Mouse (Mus musculus) embryonic facial prominence, embryonic 14.5 days (tissue): ENCODE results near the gene Ppcdc. TPM values are rescaled to one million over a fixed set of nuclear protein-coding genes. Genes with fewer than 3 reads are reported as not detected.

ENCODE experiments used
- ATAC-seq: fragments of 200-750 bp; cut with Nextera tagmentation; 2 replicates; pipeline ENCODE4 v1.8.0; 2017; ENCODE audit warnings: low read depth, moderate number of reproducible peaks, moderate TSS enrichment
- DNase-seq: peaks from one replicate; pipeline ENCODE4 v3.0.0-alpha.2; 2015; ENCODE audit warnings: low spot score
- H3K27ac ChIP-seq: fragments of 300-500 bp; sonication (generic); replicated peaks from 2 replicates; pipeline ENCODE4 v1.5.1; 2014; ENCODE audit warnings: low read depth, mild to moderate bottlenecking, low read length, moderate library complexity
- H3K27me3 ChIP-seq: fragments of 300-500 bp; sonication (generic); replicated peaks from 2 replicates; pipeline ENCODE4 v1.6.1; 2014; ENCODE audit warnings: low read length; ENCODE audit not compliant: control insufficient read depth, insufficient read depth
- H3K36me3 ChIP-seq: fragments of 300-500 bp; sonication (generic); 2 replicates; pipeline ENCODE4 v1.6.1; 2014; ENCODE audit warnings: low read length, mixed read lengths; ENCODE audit not compliant: control insufficient read depth, insufficient read depth
- H3K4me1 ChIP-seq: fragments of 300-500 bp; sonication (generic); 2 replicates; pipeline ENCODE4 v1.6.1; 2014; ENCODE audit warnings: antibody characterized with exemption, low read length; ENCODE audit not compliant: control insufficient read depth, insufficient read depth
- H3K4me2 ChIP-seq: fragments of 300-500 bp; sonication (generic); 2 replicates; pipeline ENCODE4 v1.6.1; 2014; ENCODE audit warnings: low read depth, mild to moderate bottlenecking, low read length, moderate library complexity, mixed read lengths
- H3K4me3 ChIP-seq: fragments of 300-500 bp; sonication (generic); 2 replicates; pipeline ENCODE4 v1.5.1; 2014; ENCODE audit warnings: low read depth, mild to moderate bottlenecking, low read length
- H3K9ac ChIP-seq: fragments of 300-500 bp; sonication (generic); 2 replicates; pipeline ENCODE4 v1.6.1; 2014; ENCODE audit warnings: low read depth, mild to moderate bottlenecking, low read length, moderate library complexity, mixed read lengths
- H3K9me3 ChIP-seq: fragments of 300-500 bp; sonication (generic); 2 replicates; pipeline ENCODE4 v1.6.1; 2016; ENCODE audit warnings: low read length; ENCODE audit not compliant: control insufficient read depth
- WGBS: fragments of 180-500 bp; shearing (Covaris S2); extraction: QIAGEN DNeasy Blood & Tissue Kit; methylation state at CpG from one replicate; pipeline ENCODE4 v1.1.7; 2014; 5-methylcytosine and 5-hydroxymethylcytosine counted together
- polyA plus RNA-seq: library from polyadenylated mRNA; unstranded; fragments of >200 nt; fragmentation: Nextera tagmentation; extraction: Ambion mirVana; gene quantifications from 2 replicates; pipeline ENCODE4 v1.2.1, GENCODE M21; 2014

The Ppcdc gene
- polyA plus RNA-seq, 1 experiment from 2014 or later = 20.2 TPM

GRCm38 (mm10) chr9:57459707-57460106 lies 19.8 kb upstream of the Ppcdc start:
- no peak for DNase-seq

DNA sequence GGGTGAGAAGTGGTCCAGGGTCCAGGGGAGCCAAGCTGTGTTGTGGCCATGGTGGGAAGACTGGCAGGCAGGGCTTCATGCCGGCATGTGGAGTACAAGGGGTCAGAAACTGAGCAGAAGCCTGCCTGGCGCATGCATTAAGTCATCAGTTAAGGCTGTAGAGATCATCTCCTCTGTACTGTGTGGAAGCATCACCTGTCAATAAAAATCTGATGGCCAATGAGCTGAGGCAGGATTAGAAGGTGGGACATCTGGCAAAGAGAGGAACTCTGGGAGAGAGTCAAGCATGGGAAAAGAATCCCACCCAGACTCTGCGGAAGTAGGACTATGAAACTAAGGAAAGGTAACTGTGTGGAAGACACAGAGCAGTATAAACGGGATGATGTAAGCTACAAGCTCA lies 13.6 kb upstream of the Ppcdc start:
- DNase-seq = no peak
- Histone ChIP-seq H3K36me3 (0 out of 2 replicates have a peak, but pooled peaks cover 4% of the 10 kb centered on the region), H3K4me2 (no peak overlapping the region), H3K9ac (no peak overlapping the region), H3K9me3 (no peaks in the 10 kb centered on the region), H3K4me1 (no peaks in the 10 kb centered on the region), H3K4me3 (no peak overlapping the region), H3K27me3 (no peaks in the 10 kb centered on the region), H3K27ac (no peak overlapping the region)
- 88% methylated on average over 4 of the region's 4 CpGs for WGBS
- ATAC-seq = no peak

More at GRCm38 (mm10) chr9:57459707-57460106, 19.8 kb upstream of the Ppcdc start:
- Histone ChIP-seq H3K4me3 (no peak overlapping the region), H3K36me3 (no peaks in the 10 kb centered on the region), H3K4me2 (no peak overlapping the region), H3K4me1 (no peaks in the 10 kb centered on the region), H3K9me3 (0 out of 2 replicates have a peak, but pooled peaks cover 5% of the 10 kb centered on the region), H3K27me3 (no peaks in the 10 kb centered on the region), H3K27ac (no peak overlapping the region), H3K9ac (no peak overlapping the region)
- ATAC-seq = no peak
- 97% methylated on average over 2 of the region's 2 CpGs for WGBS

GRCm38 (mm10) chr9:57452624-57453462 lies 12.9 kb upstream of the Ppcdc start:
- H3K4me1 ChIP-seq = no peaks in the 10 kb centered on the region
- no peaks in the 10 kb centered on the region for H3K9me3 ChIP-seq
- no peak for DNase-seq
- H3K4me2 ChIP-seq = no peak overlapping the region
- H3K27me3 ChIP-seq = no peaks in the 10 kb centered on the region
- no peak overlapping the region for H3K27ac ChIP-seq
- no peak overlapping the region for H3K9ac ChIP-seq
- no peak overlapping the region for H3K4me3 ChIP-seq
- ATAC-seq = no peak
- WGBS = 78% methylated on average over 8 of the region's 8 CpGs
- H3K36me3 ChIP-seq = 0 out of 2 replicates have a peak, but pooled peaks cover 4% of the 10 kb centered on the region

GRCm38 (mm10) chr9:57449715-57450114 lies 9.8 kb upstream of the Ppcdc start:
- WGBS = 63% methylated on average over 1 of the region's 1 CpGs
- H3K27ac ChIP-seq = no peak overlapping the region

DNA sequence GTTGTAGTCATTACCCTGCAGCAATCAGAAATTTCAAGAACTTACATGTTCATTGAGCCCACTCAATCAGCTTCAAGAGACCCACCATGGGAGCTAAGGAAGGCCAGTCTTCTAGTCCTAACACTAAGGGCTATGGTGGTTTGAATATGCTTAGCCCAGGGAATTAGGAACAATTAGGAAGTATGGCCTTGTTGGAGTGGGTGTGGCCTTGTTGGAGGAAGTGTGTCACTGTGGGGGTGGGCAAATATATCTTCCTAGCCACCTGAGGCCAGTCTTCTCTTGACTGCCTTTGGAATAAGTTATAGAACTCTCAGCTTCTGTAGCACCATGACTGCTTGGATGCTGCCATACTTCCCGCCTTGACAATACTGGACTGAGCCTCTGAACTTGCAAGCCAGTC lies 696 bp upstream of the Ppcdc start:
- H3K27me3 ChIP-seq = no peaks in the 10 kb centered on the region
- no peaks in the 10 kb centered on the region for H3K9me3 ChIP-seq
- no peak overlapping the region for H3K4me3 ChIP-seq
- H3K36me3 ChIP-seq = no peaks in the 10 kb centered on the region
- no peak for ATAC-seq
- no peak overlapping the region for H3K27ac ChIP-seq
- 87% methylated on average over 1 of the region's 1 CpGs for WGBS
- no peak overlapping the region for H3K9ac ChIP-seq
- H3K4me2 ChIP-seq = no peak overlapping the region
- H3K4me1 ChIP-seq = 0 out of 2 replicates have a peak, but pooled peaks cover 5% of the 10 kb centered on the region
- no peak for DNase-seq

More at GRCm38 (mm10) chr9:57449715-57450114, 9.8 kb upstream of the Ppcdc start:
- no peaks in the 10 kb centered on the region for H3K9me3 ChIP-seq
- no peaks in the 10 kb centered on the region for H3K4me1 ChIP-seq
- 0 out of 2 replicates have a peak, but pooled peaks cover 4% of the 10 kb centered on the region for H3K36me3 ChIP-seq
- no peaks in the 10 kb centered on the region for H3K27me3 ChIP-seq
- no peak overlapping the region for H3K9ac ChIP-seq
- H3K4me3 ChIP-seq = no peak overlapping the region
- DNase-seq (no peak), ATAC-seq (no peak)
- no peak overlapping the region for H3K4me2 ChIP-seq

DNA sequence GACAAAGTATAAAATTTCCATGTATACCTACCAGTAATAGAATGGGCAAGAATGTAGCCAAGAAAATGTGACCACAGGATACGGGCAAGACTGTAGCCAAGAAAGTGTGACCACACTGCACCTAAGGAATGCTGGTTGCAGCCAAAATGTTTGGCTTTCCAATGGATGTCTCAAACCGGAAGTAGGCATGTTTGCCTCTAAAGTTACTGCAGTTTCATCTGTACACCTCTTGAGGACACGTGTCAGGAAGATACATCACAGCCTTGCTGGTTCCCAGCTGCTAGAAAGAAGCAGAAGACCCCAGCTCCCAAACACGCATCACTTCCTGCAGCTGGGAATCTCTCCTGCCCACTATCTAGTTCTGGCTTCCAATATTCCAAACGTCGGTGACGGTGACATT lies 841 bp downstream of the Ppcdc start:
- WGBS = 40% methylated on average over 7 of the region's 7 CpGs
- DNase-seq = peak; percentile 29
- Histone ChIP-seq H3K27ac (peak overlapping the region; percentile 71), H3K9ac (peak overlapping the region; percentile 74), H3K27me3 (no peaks in the 10 kb centered on the region), H3K4me3 (peak overlapping the region; percentile 51), H3K36me3 (no peaks in the 10 kb centered on the region), H3K4me1 (0 out of 2 replicates have a peak, but pooled peaks cover 5% of the 10 kb centered on the region), H3K4me2 (peak overlapping the region; percentile 69), H3K9me3 (no peaks in the 10 kb centered on the region)
- no peak for ATAC-seq

DNA sequence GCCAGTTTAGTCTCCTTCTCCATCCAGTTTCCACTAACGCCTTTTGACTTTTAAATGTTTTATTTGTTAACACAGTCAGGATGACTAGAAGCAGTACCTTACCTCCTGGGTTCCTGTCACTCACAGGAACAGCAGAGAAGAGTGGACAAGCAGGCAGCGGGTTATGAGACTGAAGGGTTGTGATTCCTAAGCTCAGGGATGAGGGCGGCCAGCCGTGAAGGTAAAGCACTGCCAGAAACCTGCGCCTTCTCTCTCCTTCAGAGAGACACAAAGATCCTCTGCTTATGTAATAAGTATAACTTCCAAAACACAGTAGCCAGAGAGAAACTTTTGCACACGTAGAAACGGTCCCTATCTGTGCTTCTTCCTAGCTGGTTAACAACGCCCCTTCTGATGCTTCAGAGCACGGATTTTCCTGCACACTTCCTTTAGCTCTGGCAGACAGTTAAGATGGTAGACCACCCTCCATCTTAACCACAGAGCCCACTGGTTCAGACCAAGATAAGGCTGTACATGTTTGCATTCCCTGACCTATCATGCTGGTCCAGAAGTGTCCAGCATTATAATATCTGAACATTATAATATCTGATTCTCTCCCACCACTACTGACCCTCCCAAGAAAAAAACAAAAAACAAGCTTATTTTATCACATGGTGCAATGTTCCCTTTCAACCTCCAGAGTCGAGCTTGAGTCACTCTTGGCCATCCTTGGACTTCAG lies 1.9 kb downstream of the Ppcdc start:
- no peaks in the 10 kb centered on the region for H3K9me3 ChIP-seq
- peaks cover 11% of the 10 kb centered on the region for H3K4me1 ChIP-seq
- H3K27me3 ChIP-seq = no peaks in the 10 kb centered on the region
- no peak overlapping the region; the same call in 1 of the 2 replicates for H3K9ac ChIP-seq
- H3K4me2 ChIP-seq = no peak overlapping the region
- no peak overlapping the region for H3K4me3 ChIP-seq
- no peaks in the 10 kb centered on the region for H3K36me3 ChIP-seq
- DNase-seq (no peak), ATAC-seq (no peak)
- WGBS = 78% methylated on average over 10 of the region's 10 CpGs
- no peak overlapping the region for H3K27ac ChIP-seq

DNA sequence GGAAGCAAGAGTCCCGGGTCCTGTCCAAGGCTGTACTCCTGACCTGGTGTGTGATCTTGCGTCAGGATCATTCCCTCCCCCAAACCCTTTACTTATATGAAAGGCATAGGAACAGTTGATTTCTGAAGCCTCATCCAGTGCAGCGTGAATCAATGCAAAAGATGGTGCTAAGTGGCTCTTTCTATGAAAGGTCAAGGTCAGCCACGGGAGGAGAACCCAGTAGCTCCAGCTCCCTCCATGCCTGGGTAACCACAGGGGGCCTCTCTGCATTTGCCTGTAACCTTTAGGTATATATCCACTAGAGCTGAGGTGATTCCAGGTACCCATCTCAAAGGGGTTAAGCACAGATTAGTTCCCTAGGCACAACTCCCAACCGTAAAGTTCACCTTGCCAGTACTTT lies 3.8 kb downstream of the Ppcdc start:
- WGBS = 80% methylated on average over 5 of the region's 5 CpGs
- Histone ChIP-seq H3K4me1 (peaks cover 16% of the 10 kb centered on the region), H3K4me2 (no peak overlapping the region), H3K36me3 (no peaks in the 10 kb centered on the region), H3K9me3 (no peaks in the 10 kb centered on the region), H3K27ac (no peak overlapping the region), H3K27me3 (no peaks in the 10 kb centered on the region), H3K9ac (peak overlapping the region; percentile 21; the same call in 1 of the 2 replicates), H3K4me3 (no peak overlapping the region)
- ATAC-seq (no peak), DNase-seq (no peak)
